Mouse (Mus musculus) lung, embryonic 14.5 days (tissue): ENCODE data around the gene Igsf21. TPM values are rescaled to one million over a fixed set of nuclear protein-coding genes. Genes with fewer than 3 reads are reported as not detected.

ENCODE experiments used
- ATAC-seq: fragments of 200-750 bp; cut with Nextera tagmentation; 2 replicates; pipeline ENCODE4 v1.8.0; 2017; ENCODE audit warnings: mild to moderate bottlenecking, moderate TSS enrichment, moderate library complexity; ENCODE audit not compliant: insufficient read depth
- DNase-seq: peaks from one replicate; pipeline ENCODE4 v3.0.0-alpha.2; 2015
- H3K27ac ChIP-seq: fragments of 300-500 bp; sonication (generic); 2 replicates; pipeline ENCODE4 v1.5.1; 2014; ENCODE audit warnings: low read depth, mild to moderate bottlenecking, moderate library complexity
- H3K27me3 ChIP-seq: fragments of 300-500 bp; sonication (generic); 2 replicates; pipeline ENCODE4 v1.6.1; 2014; ENCODE audit warnings: low read length, control low read depth; ENCODE audit not compliant: insufficient read depth
- H3K36me3 ChIP-seq: fragments of 300-500 bp; sonication (generic); 2 replicates; pipeline ENCODE4 v1.6.1; 2014; ENCODE audit warnings: control low read depth; ENCODE audit not compliant: insufficient read depth
- H3K4me1 ChIP-seq: fragments of 300-500 bp; sonication (generic); 2 replicates; pipeline ENCODE4 v1.6.1; 2014; ENCODE audit warnings: antibody characterized with exemption, control low read depth; ENCODE audit not compliant: insufficient read depth
- H3K4me2 ChIP-seq: fragments of 300-500 bp; sonication (generic); 2 replicates; pipeline ENCODE4 v1.6.1; 2014; ENCODE audit warnings: mild to moderate bottlenecking
- H3K4me3 ChIP-seq: fragments of 300-500 bp; sonication (generic); 2 replicates; pipeline ENCODE4 v1.5.1; 2014; ENCODE audit warnings: low read depth, low read length
- H3K9ac ChIP-seq: fragments of 300-500 bp; sonication (generic); 2 replicates; pipeline ENCODE4 v1.6.1; 2014
- H3K9me3 ChIP-seq: fragments of 300-500 bp; sonication (generic); 2 replicates; pipeline ENCODE4 v1.6.1; 2016; ENCODE audit warnings: low read depth, low read length, control low read depth
- CTCF ChIP-seq: IDR thresholded peaks from 2 replicates; pipeline ENCODE4 v1.5.1; 2016; ENCODE audit warnings: antibody characterized with exemption, low read depth
- WGBS: fragments of 180-500 bp; shearing (Covaris S2); extraction: QIAGEN DNeasy Blood & Tissue Kit; methylation state at CpG from one replicate; pipeline ENCODE4 v1.1.7; 2014; 5-methylcytosine and 5-hydroxymethylcytosine counted together
- polyA plus RNA-seq: library from polyadenylated mRNA; unstranded; fragments of >200 nt; fragmentation: Nextera tagmentation; extraction: Ambion mirVana; gene quantifications from 2 replicates; pipeline ENCODE4 v1.2.1, GENCODE M21; 2014

Gene Igsf21
- polyA plus RNA-seq, 1 experiment from 2014 or later = not detected

GRCm38 (mm10) chr4:140153711-140154114 is 92.9 kb downstream of the Igsf21 start:
- Histone ChIP-seq H3K27ac (no peak overlapping the region), H3K27me3 (no peaks in the 10 kb centered on the region)
- 67% methylated on average over 9 of the region's 9 CpGs for WGBS

GRCm38 (mm10) chr4:140153101-140153500 is 93.5 kb downstream of the Igsf21 start:
- H3K9ac ChIP-seq = no peak overlapping the region
- ATAC-seq (no peak), DNase-seq (peak; percentile 81)
- H3K9me3 ChIP-seq = no peaks in the 10 kb centered on the region
- no peak overlapping the region for H3K4me3 ChIP-seq
- no peak overlapping the region for H3K4me2 ChIP-seq
- no peaks in the 10 kb centered on the region for H3K4me1 ChIP-seq
- WGBS = 26% methylated on average over 7 of the region's 7 CpGs
- no peaks in the 10 kb centered on the region for H3K36me3 ChIP-seq
- TF ChIP-seq CTCF = peak; percentile 93
- no peaks in the 10 kb centered on the region for H3K27me3 ChIP-seq
- H3K27ac ChIP-seq = no peak overlapping the region

More at GRCm38 (mm10) chr4:140153711-140154114, 92.9 kb downstream of the Igsf21 start:
- no peak overlapping the region for H3K4me3 ChIP-seq
- H3K9ac ChIP-seq = no peak overlapping the region
- no peak for ATAC-seq
- H3K4me1 ChIP-seq = no peaks in the 10 kb centered on the region
- DNase-seq = no peak
- H3K9me3 ChIP-seq = no peaks in the 10 kb centered on the region
- H3K36me3 ChIP-seq = no peaks in the 10 kb centered on the region
- H3K4me2 ChIP-seq = no peak overlapping the region
- TF ChIP-seq CTCF = no peak

- 63% methylated on average over 8 of the region's 8 CpGs for WGBS
- DNase-seq (no peak), ATAC-seq (no peak)
- Histone ChIP-seq H3K27me3 (no peaks in the 10 kb centered on the region), H3K4me1 (no peaks in the 10 kb centered on the region), H3K4me3 (no peak overlapping the region), H3K9me3 (no peaks in the 10 kb centered on the region), H3K36me3 (no peaks in the 10 kb centered on the region), H3K27ac (no peak overlapping the region), H3K9ac (no peak overlapping the region), H3K4me2 (no peak overlapping the region)
- no peak for TF ChIP-seq CTCF
Observed at GRCm38 (mm10) chr4:140149706-140150105, 96.9 kb downstream of the Igsf21 start.

- WGBS = 57% methylated on average over 20 of the region's 20 CpGs
- no peak overlapping the region for H3K9ac ChIP-seq
- ATAC-seq = no peak
Observed at GRCm38 (mm10) chr4:140147857-140148695, 98.5 kb downstream of the Igsf21 start.

GRCm38 (mm10) chr4:140147079-140147840 is 99.3 kb downstream of the Igsf21 start:
- no peak for TF ChIP-seq CTCF

More at GRCm38 (mm10) chr4:140147857-140148695, 98.5 kb downstream of the Igsf21 start:
- no peaks in the 10 kb centered on the region for H3K27me3 ChIP-seq
- H3K4me3 ChIP-seq = no peak overlapping the region
- H3K9me3 ChIP-seq = no peaks in the 10 kb centered on the region
- no peak overlapping the region for H3K4me2 ChIP-seq
- no peak for DNase-seq
- no peak for TF ChIP-seq CTCF
- H3K4me1 ChIP-seq = no peaks in the 10 kb centered on the region
- H3K36me3 ChIP-seq = no peaks in the 10 kb centered on the region
- no peak overlapping the region for H3K27ac ChIP-seq

GRCm38 (mm10) chr4:140143884-140144525 is 102.6 kb downstream of the Igsf21 start:
- no peak overlapping the region for H3K27ac ChIP-seq
- DNase-seq = no peak
- 81% methylated on average over 10 of the region's 10 CpGs for WGBS
- H3K4me1 ChIP-seq = no peaks in the 10 kb centered on the region
- TF ChIP-seq CTCF = peak; percentile 30
- no peak overlapping the region for H3K9ac ChIP-seq
- H3K9me3 ChIP-seq = no peaks in the 10 kb centered on the region
- H3K36me3 ChIP-seq = no peaks in the 10 kb centered on the region
- H3K4me2 ChIP-seq = no peak overlapping the region
- ATAC-seq = no peak
- H3K4me3 ChIP-seq = no peak overlapping the region
- no peaks in the 10 kb centered on the region for H3K27me3 ChIP-seq

More at GRCm38 (mm10) chr4:140147079-140147840, 99.3 kb downstream of the Igsf21 start:
- H3K36me3 ChIP-seq = no peaks in the 10 kb centered on the region
- ATAC-seq = no peak; the same call in 1 of the 2 replicates
- no peaks in the 10 kb centered on the region for H3K9me3 ChIP-seq
- 71% methylated on average over 15 of the region's 15 CpGs for WGBS
- H3K4me1 ChIP-seq = no peaks in the 10 kb centered on the region
- no peak for DNase-seq
- H3K4me3 ChIP-seq = no peak overlapping the region
- H3K4me2 ChIP-seq = no peak overlapping the region
- H3K9ac ChIP-seq = no peak overlapping the region
- H3K27me3 ChIP-seq = no peaks in the 10 kb centered on the region
- H3K27ac ChIP-seq = no peak overlapping the region

GRCm38 (mm10) chr4:140143178-140143577 is 103.4 kb downstream of the Igsf21 start:
- Histone ChIP-seq H3K4me1 (no peaks in the 10 kb centered on the region), H3K27ac (no peak overlapping the region), H3K4me3 (no peak overlapping the region), H3K36me3 (no peaks in the 10 kb centered on the region), H3K4me2 (no peak overlapping the region), H3K9me3 (no peaks in the 10 kb centered on the region), H3K27me3 (no peaks in the 10 kb centered on the region), H3K9ac (no peak overlapping the region)
- DNase-seq (no peak), ATAC-seq (no peak)
- peak; percentile 39 for TF ChIP-seq CTCF
- WGBS = 87% methylated on average over 6 of the region's 6 CpGs
